Mouse (Mus musculus) myocyte (in vitro differentiated cells): ENCODE results near the gene Cep104. TPM values are rescaled to one million over a fixed set of nuclear protein-coding genes. Genes with fewer than 3 reads are reported as not detected.

Source experiments
- H3K27me3 ChIP-seq: one replicate; pipeline ENCODE4 v1.6.1; 2011; ENCODE audit not compliant: control insufficient read depth, insufficient read depth, insufficient read length
- H3K36me3 ChIP-seq: one replicate; pipeline ENCODE4 v1.6.1; 2011; ENCODE audit not compliant: control insufficient read depth, insufficient read depth
- H3K4me2 ChIP-seq: one replicate; pipeline ENCODE4 v1.6.1; 2011; ENCODE audit warnings: low read depth, control low read depth
- H3K4me3 ChIP-seq: one replicate; pipeline ENCODE4 v1.5.1; 2011; ENCODE audit warnings: mild to moderate bottlenecking, control low read depth, moderate library complexity
- H3K79me2 ChIP-seq: one replicate; pipeline ENCODE4 v1.6.1; 2011; ENCODE audit not compliant: control insufficient read depth, insufficient read depth
- H3ac ChIP-seq: one replicate; pipeline ENCODE4 v1.6.1; 2011; ENCODE audit not compliant: control insufficient read depth, insufficient read length
- CEBPB ChIP-seq: IDR thresholded peaks from 2 replicates; pipeline ENCODE4 v1.6.1; 2011; ENCODE audit warnings: mild to moderate bottlenecking, moderate library complexity; ENCODE audit not compliant: poor library complexity, insufficient read depth, severe bottlenecking
- E2F4 ChIP-seq: IDR thresholded peaks from one replicate; pipeline ENCODE4 v1.6.1; 2011; ENCODE audit warnings: mild to moderate bottlenecking, control low read depth, moderate library complexity; ENCODE audit not compliant: insufficient read depth
- MAX ChIP-seq: IDR thresholded peaks from one replicate; pipeline ENCODE4 v1.6.1; 2011; ENCODE audit warnings: low read depth, mild to moderate bottlenecking, control low read depth
- MYOD1 ChIP-seq, 3 experiments: IDR thresholded peaks; one replicate each; pipeline ENCODE4 v1.6.1; 2011; ENCODE audit warnings: control low read depth in 2 of 3, low read depth in 2 of 3, mild to moderate bottlenecking in 2 of 3, moderate library complexity in 1 of 3; ENCODE audit not compliant: insufficient read length in 2 of 3, control insufficient read depth in 1 of 3
- MYOG ChIP-seq, 3 experiments: IDR thresholded peaks; one replicate each; pipeline ENCODE4 v1.6.1; 2011; ENCODE audit warnings: control low read depth in 2 of 3, low read depth in 2 of 3, mild to moderate bottlenecking in 2 of 3; ENCODE audit not compliant: insufficient read length in 2 of 3, control insufficient read depth in 1 of 3, insufficient read depth in 1 of 3
- POLR2A ChIP-seq: IDR thresholded peaks from one replicate; pipeline ENCODE4 v1.6.1; 2011; ENCODE audit warnings: low read depth, mild to moderate bottlenecking, control low read depth, moderate library complexity; ENCODE audit not compliant: insufficient read length
- POLR2AphosphoS2 ChIP-seq: IDR thresholded peaks from one replicate; pipeline ENCODE4 v1.6.1; 2011; ENCODE audit warnings: low read depth, control low read depth; ENCODE audit not compliant: insufficient read length
- REST ChIP-seq: IDR thresholded peaks from one replicate; pipeline ENCODE4 v1.6.1; 2011; ENCODE audit warnings: mild to moderate bottlenecking, control low read depth, moderate library complexity; ENCODE audit not compliant: insufficient read depth, insufficient read length
- SRF ChIP-seq: IDR thresholded peaks from one replicate; pipeline ENCODE4 v1.6.1; 2011; ENCODE audit warnings: low read depth; ENCODE audit not compliant: control insufficient read depth, insufficient read length
- TCF12 ChIP-seq: IDR thresholded peaks from one replicate; pipeline ENCODE4 v1.6.1; 2011; ENCODE audit warnings: mild to moderate bottlenecking, control low read depth; ENCODE audit not compliant: poor library complexity, insufficient read depth, severe bottlenecking
- TCF3 ChIP-seq: IDR thresholded peaks from one replicate; pipeline ENCODE4 v1.6.1; 2011; ENCODE audit warnings: low read depth, control low read depth; ENCODE audit not compliant: insufficient read length
- USF1 ChIP-seq: IDR thresholded peaks from one replicate; pipeline ENCODE4 v1.6.1; 2011; ENCODE audit warnings: low read depth, mild to moderate bottlenecking, control low read depth, moderate library complexity
- polyA plus RNA-seq: library from polyadenylated mRNA; unstranded; fragments of >200 nt; fragmentation: generic; extraction: Trizol; gene quantifications from one replicate; pipeline ENCODE4 v1.2.1, GENCODE M21; 2012; ENCODE audit warnings: missing spikeins

Gene Cep104
- polyA plus RNA-seq, 1 experiment = 21.7 TPM

DNA sequence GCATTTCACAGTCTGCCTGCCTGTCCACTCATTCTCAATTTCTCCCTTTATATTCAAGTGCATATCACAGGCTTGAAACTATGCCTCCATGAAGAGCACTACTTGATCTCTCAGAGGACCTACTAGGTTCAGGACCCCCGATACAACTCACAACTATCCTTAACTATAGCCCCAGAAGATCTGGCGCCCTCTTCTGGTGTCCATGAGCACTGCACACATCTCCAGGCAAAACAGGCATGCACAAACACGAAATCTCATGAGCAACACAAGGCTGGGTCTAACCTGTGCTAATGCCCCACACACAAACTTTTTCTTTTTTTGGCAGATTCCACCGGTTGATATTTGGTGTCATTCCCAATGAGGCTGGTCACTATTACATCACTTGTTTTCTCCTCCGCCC, 70.8 kb downstream of the Cep104 start:
- H3ac ChIP-seq = no peak overlapping the region
- TF ChIP-seq TCF12 = no peak
- TF ChIP-seq MYOG (IDR thresholded peaks at IDR 0.05; ENCODE audit: control insufficient read depth in 1 of 3, insufficient read depth in 1 of 3, insufficient read length in 2 of 3, low read depth in 2 of 3) = no peak
- TF ChIP-seq SRF = no peak
- TF ChIP-seq MAX = no peak
- no peak for TF ChIP-seq E2F4
- no peak for TF ChIP-seq POLR2AphosphoS2
- no peak for TF ChIP-seq CEBPB
- H3K4me3 ChIP-seq = no peak overlapping the region

DNA sequence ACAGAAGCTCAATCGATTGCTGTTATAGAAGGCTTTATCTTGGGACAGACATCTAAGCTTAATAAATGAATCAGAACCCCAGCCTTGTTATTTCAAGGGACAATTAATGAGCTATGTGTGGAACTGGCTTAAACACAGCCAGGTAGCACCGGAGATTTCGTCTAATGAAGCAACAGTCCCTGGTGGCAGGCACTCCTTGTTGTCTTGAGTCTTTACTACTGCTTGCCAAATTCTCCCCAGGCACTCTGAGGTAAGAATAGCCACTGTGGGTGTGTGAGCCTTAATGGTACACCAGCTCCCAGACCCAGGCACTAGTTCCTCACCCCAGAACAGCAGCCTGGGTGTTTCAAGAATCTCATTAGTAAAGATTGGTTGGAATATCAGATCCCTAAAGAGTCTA, 76.4 kb downstream of the Cep104 start:
- no peak for TF ChIP-seq TCF3
- Histone ChIP-seq H3K79me2 (no peaks in the 10 kb centered on the region), H3K4me3 (no peak overlapping the region), H3K27me3 (peaks cover 4% of the 10 kb centered on the region), H3ac (no peak overlapping the region), H3K36me3 (no peaks in the 10 kb centered on the region), H3K4me2 (no peak overlapping the region)

More for the DNA sequence above, 70.8 kb downstream of the Cep104 start:
- no peak overlapping the region for H3K4me2 ChIP-seq
- no peaks in the 10 kb centered on the region for H3K79me2 ChIP-seq
- H3K36me3 ChIP-seq = no peaks in the 10 kb centered on the region
- H3K27me3 ChIP-seq = peaks cover 19% of the 10 kb centered on the region

DNA sequence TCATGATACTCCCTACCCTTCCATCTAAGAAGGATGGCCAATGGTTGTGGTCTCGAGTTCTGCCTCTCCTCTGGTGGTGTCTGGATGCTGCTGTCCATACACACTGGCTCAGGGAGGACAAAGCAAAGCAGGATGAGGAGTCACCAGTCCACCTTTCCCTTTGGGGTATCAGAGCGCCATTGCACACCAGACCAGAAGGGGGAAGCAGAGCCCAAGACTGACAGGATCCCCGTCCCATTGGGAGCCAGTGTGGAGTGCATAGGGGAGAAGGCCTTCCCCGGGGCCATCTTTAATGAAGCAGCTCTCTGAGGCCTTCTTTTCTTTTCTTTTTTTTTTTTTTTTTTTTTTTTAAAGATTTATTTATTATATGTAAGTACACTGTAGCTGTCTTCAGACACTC, 78.1 kb downstream of the Cep104 start:
- H3K36me3 ChIP-seq = no peaks in the 10 kb centered on the region
- H3K27me3 ChIP-seq = peaks cover 4% of the 10 kb centered on the region
- TF ChIP-seq MAX (no peak), REST (no peak), TCF12 (no peak), POLR2A (no peak), TCF3 (no peak), CEBPB (no peak), E2F4 (no peak), MYOD1 (IDR thresholded peaks at IDR 0.05; ENCODE audit: control insufficient read depth in 1 of 3, insufficient read length in 2 of 3, low read depth in 2 of 3) (no peak), SRF (no peak), USF1 (no peak), MYOG (IDR thresholded peaks at IDR 0.05; ENCODE audit: control insufficient read depth in 1 of 3, insufficient read depth in 1 of 3, insufficient read length in 2 of 3, low read depth in 2 of 3) (no peak)
- no peak overlapping the region for H3K4me2 ChIP-seq
- H3K4me3 ChIP-seq = no peak overlapping the region
- H3K79me2 ChIP-seq = no peaks in the 10 kb centered on the region
- no peak overlapping the region for H3ac ChIP-seq

DNA sequence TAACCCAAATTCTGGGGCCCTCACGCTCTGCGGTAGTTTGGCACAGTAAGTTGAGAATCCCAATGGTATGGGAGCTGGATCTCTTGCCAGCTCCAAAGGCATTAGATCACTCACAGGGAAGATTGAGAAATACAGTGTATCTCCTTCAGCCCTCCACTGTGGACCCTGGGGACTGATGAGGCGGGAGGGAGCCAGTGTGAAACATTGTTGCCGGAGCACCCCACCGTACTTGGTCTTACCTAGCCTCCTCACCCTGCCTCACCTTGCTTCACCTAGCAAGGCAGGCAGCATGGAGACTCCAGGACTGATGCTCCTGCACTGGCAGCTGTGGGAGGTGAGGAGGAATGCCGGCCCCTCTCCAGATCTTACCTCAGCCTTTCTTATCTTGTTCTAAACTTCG, 80.5 kb downstream of the Cep104 start:
- no peak overlapping the region for H3K4me3 ChIP-seq
- no peak for TF ChIP-seq TCF12
- no peak for TF ChIP-seq REST
- TF ChIP-seq SRF = no peak
- no peak for TF ChIP-seq E2F4
- no peak for TF ChIP-seq MAX
- no peak for TF ChIP-seq MYOG (IDR thresholded peaks at IDR 0.05; ENCODE audit: control insufficient read depth in 1 of 3, insufficient read depth in 1 of 3, insufficient read length in 2 of 3, low read depth in 2 of 3)
- no peak overlapping the region for H3K4me2 ChIP-seq
- no peaks in the 10 kb centered on the region for H3K36me3 ChIP-seq
- H3K79me2 ChIP-seq = no peaks in the 10 kb centered on the region
- no peak overlapping the region for H3ac ChIP-seq
- H3K27me3 ChIP-seq = peaks cover 22% of the 10 kb centered on the region

DNA sequence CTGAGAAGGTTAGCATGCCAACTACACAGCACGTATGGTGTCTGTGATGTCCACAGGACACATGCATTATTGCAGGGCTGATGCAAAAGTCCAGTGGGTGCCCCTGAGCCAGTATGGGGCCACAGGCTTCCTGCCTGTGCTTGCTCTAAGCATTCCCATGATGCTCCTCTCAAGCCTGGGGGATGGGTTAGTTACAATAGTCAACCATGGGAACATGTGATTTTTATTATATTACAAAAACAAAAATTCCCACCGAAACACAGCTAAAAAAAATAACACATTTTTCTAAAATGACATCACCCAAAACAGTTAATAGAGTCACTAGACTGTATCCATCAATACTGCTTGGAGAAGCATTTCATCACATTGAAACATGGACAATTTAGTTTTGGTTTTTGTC, 81.1 kb downstream of the Cep104 start:
- Histone ChIP-seq H3K27me3 (peaks cover 22% of the 10 kb centered on the region), H3K36me3 (no peaks in the 10 kb centered on the region), H3ac (no peak overlapping the region), H3K4me2 (no peak overlapping the region), H3K4me3 (no peak overlapping the region), H3K79me2 (no peaks in the 10 kb centered on the region)
- no peak for TF ChIP-seq POLR2A
- no peak for TF ChIP-seq TCF12
- TF ChIP-seq E2F4 = no peak
- no peak for TF ChIP-seq SRF
- no peak for TF ChIP-seq CEBPB
- no peak for TF ChIP-seq MYOG (IDR thresholded peaks at IDR 0.05; ENCODE audit: control insufficient read depth in 1 of 3, insufficient read depth in 1 of 3, insufficient read length in 2 of 3, low read depth in 2 of 3)
- no peak for TF ChIP-seq TCF3
- no peak for TF ChIP-seq USF1
- no peak for TF ChIP-seq REST
- TF ChIP-seq MAX = no peak
- TF ChIP-seq POLR2AphosphoS2 = no peak
- TF ChIP-seq MYOD1 (IDR thresholded peaks at IDR 0.05; ENCODE audit: control insufficient read depth in 1 of 3, insufficient read length in 2 of 3, low read depth in 2 of 3) = no peak

DNA sequence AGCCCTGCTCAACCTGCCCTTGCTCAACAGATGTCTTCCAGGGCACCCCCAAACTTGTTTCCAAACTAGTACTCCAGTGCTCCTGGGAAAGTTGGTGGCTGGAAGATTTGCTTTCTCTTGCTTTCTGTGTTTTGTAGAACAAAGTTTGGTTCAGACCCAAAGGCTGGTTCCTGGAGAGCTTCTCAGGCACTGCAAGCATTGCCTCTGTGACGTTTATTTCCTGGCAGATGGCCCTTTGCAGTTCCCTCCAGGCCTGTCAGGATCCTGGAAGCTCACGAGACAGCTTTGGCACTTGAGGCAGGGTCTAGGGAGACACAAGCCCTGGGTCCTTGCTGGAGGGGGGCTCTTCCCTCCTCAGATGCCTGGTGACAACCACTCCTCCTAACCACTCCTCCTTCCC, 81.7 kb downstream of the Cep104 start:
- no peaks in the 10 kb centered on the region for H3K36me3 ChIP-seq
- no peaks in the 10 kb centered on the region for H3K79me2 ChIP-seq
- no peak overlapping the region for H3ac ChIP-seq
- TF ChIP-seq MAX = no peak
- no peak overlapping the region for H3K4me3 ChIP-seq
- no peak overlapping the region for H3K4me2 ChIP-seq
- peaks cover 22% of the 10 kb centered on the region for H3K27me3 ChIP-seq
